Mouse (Mus musculus): ENCODE data around the gene Grap2. TPM values are rescaled to one million over a fixed set of nuclear protein-coding genes. Genes with fewer than 3 reads are reported as not detected.
"Not testable (repeated sequence)": the region's sequence is repeated elsewhere in the genome, so short reads cannot be mapped to it uniquely, and the experiment has no call there.

Gene Grap2
- polyA plus RNA-seq, 1 experiment from 2014 or later, result 19.1 TPM

- Histone ChIP-seq H3K27ac (ENCODE audit: low read depth, low read length) (no peak overlapping the region), H3K9me3 (ENCODE audit: control insufficient read depth, low read length) (no peaks in the 10 kb centered on the region), H3K9ac (ENCODE audit: low read depth, low read length) (no peak overlapping the region), H3K4me3 (ENCODE audit: low read depth, low read length) (no peak overlapping the region), H3K27me3 (replicated peaks; ENCODE audit: control insufficient read depth, insufficient read depth, low read length) (peaks cover 40% of the 10 kb centered on the region), H3K36me3 (ENCODE audit: control insufficient read depth, insufficient read depth, low read length) (no peaks in the 10 kb centered on the region), H3K4me1 (replicated peaks; ENCODE audit: control insufficient read depth, insufficient read depth, low read length) (no peaks in the 10 kb centered on the region), H3K4me2 (no peak overlapping the region)
- ATAC-seq (replicated peaks; ENCODE audit: low FRiP score) (no peak), DNase-seq (ENCODE audit: low spot score) (no peak)
- 62% methylated on average over 9 of the region's 9 CpGs for WGBS
Observed at GRCm38 (mm10) chr15:80572811-80573520, 572 bp downstream of the Grap2 start.

- Histone ChIP-seq H3K27me3 (replicated peaks; ENCODE audit: control insufficient read depth, insufficient read depth, low read length) (peaks cover 42% of the 10 kb centered on the region), H3K4me2 (no peak overlapping the region), H3K9me3 (ENCODE audit: control insufficient read depth, low read length) (no peaks in the 10 kb centered on the region), H3K4me1 (replicated peaks; ENCODE audit: control insufficient read depth, insufficient read depth, low read length) (no peaks in the 10 kb centered on the region), H3K36me3 (ENCODE audit: control insufficient read depth, insufficient read depth, low read length) (no peaks in the 10 kb centered on the region), H3K27ac (ENCODE audit: low read depth, low read length) (no peak overlapping the region), H3K9ac (ENCODE audit: low read depth, low read length) (no peak overlapping the region), H3K4me3 (ENCODE audit: low read depth, low read length) (no peak overlapping the region)
- ATAC-seq (replicated peaks; ENCODE audit: low FRiP score), result no peak
- WGBS, result 92% methylated on average over 17 of the region's 17 CpGs
- no peak for DNase-seq (ENCODE audit: low spot score)
Observed at GRCm38 (mm10) chr15:80574211-80575040, 2.0 kb downstream of the Grap2 start.

GRCm38 (mm10) chr15:80575817-80576370 lies 3.5 kb downstream of the Grap2 start:
- H3K4me1 ChIP-seq (replicated peaks; ENCODE audit: control insufficient read depth, insufficient read depth, low read length), result no peaks in the 10 kb centered on the region
- ATAC-seq (replicated peaks; ENCODE audit: low FRiP score), result no peak
- no peaks in the 10 kb centered on the region for H3K36me3 ChIP-seq (ENCODE audit: control insufficient read depth, insufficient read depth, low read length)
- H3K27me3 ChIP-seq (replicated peaks; ENCODE audit: control insufficient read depth, insufficient read depth, low read length), result peaks cover 42% of the 10 kb centered on the region
- no peak for DNase-seq (ENCODE audit: low spot score)
- no peaks in the 10 kb centered on the region for H3K9me3 ChIP-seq (ENCODE audit: control insufficient read depth, low read length)
- no peak overlapping the region for H3K4me3 ChIP-seq (ENCODE audit: low read depth, low read length)
- no peak overlapping the region for H3K4me2 ChIP-seq
- no peak overlapping the region for H3K27ac ChIP-seq (ENCODE audit: low read depth, low read length)
- 89% methylated on average over 13 of the region's 13 CpGs for WGBS
- H3K9ac ChIP-seq (ENCODE audit: low read depth, low read length), result no peak overlapping the region

- Histone ChIP-seq H3K9ac (ENCODE audit: low read depth, low read length) (no peak overlapping the region), H3K4me2 (no peak overlapping the region), H3K36me3 (ENCODE audit: control insufficient read depth, insufficient read depth, low read length) (no peaks in the 10 kb centered on the region), H3K9me3 (ENCODE audit: control insufficient read depth, low read length) (no peaks in the 10 kb centered on the region), H3K27me3 (replicated peaks; ENCODE audit: control insufficient read depth, insufficient read depth, low read length) (peaks cover 42% of the 10 kb centered on the region), H3K4me1 (replicated peaks; ENCODE audit: control insufficient read depth, insufficient read depth, low read length) (no peaks in the 10 kb centered on the region), H3K27ac (ENCODE audit: low read depth, low read length) (no peak overlapping the region), H3K4me3 (ENCODE audit: low read depth, low read length) (no peak overlapping the region)
- 74% methylated on average over 11 of the region's 11 CpGs for WGBS
- ATAC-seq (replicated peaks; ENCODE audit: low FRiP score) (no peak), DNase-seq (ENCODE audit: low spot score) (no peak)
Observed at GRCm38 (mm10) chr15:80576415-80576994, 4.1 kb downstream of the Grap2 start.

DNA sequence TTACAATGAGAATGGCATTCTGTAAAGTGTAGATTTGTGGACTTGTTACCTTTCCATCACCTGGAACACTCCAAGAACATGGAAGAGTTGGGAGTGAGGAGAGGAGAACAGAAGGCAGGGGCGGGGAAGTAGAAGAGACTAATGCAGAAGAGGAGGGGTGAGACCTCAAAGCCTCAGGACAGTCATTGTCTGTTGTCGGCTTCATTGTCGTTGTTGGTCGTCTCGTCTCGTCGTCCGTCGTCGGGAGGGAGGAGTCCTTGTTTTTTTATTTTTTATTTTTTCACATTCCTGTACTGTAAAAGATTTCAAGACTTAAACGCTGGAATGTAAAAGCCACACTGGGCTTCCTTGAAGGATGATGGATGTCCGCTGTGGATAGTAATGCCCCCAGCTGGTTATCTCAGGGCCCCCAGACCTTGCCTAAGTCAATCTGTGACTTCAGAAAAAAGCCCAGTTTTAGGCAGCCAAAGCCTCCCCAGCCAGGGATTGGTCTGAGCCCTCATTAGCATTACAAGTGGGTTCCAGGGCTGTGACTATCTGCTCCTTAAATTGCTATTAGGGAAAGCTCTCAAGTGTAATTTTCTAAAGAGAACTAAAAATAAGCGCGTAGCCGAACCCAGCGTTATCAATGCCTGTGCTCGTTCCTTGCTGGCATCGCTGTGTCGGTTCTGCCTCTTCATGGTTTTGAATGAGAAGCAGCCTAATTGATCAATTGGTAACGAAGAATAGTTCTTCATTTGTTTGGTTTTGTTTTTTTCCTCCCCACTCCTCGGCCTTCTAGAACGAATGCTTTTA lies 5.0 kb downstream of the Grap2 start:
- H3K27ac ChIP-seq (ENCODE audit: low read depth, low read length), result no peak overlapping the region
- no peak overlapping the region for H3K9ac ChIP-seq (ENCODE audit: low read depth, low read length)
- no peak overlapping the region for H3K4me3 ChIP-seq (ENCODE audit: low read depth, low read length)
- H3K9me3 ChIP-seq (ENCODE audit: control insufficient read depth, low read length), result no peaks in the 10 kb centered on the region
- WGBS, result 23% methylated on average over 22 of the region's 22 CpGs
- peaks cover 35% of the 10 kb centered on the region for H3K27me3 ChIP-seq (replicated peaks; ENCODE audit: control insufficient read depth, insufficient read depth, low read length)
- ATAC-seq (replicated peaks; ENCODE audit: low FRiP score) (no peak), DNase-seq (ENCODE audit: low spot score) (no peak)
- no peak overlapping the region for H3K4me2 ChIP-seq
- no peaks in the 10 kb centered on the region for H3K36me3 ChIP-seq (ENCODE audit: control insufficient read depth, insufficient read depth, low read length)
- no peaks in the 10 kb centered on the region for H3K4me1 ChIP-seq (replicated peaks; ENCODE audit: control insufficient read depth, insufficient read depth, low read length)

- 59% methylated on average over 3 of the region's 3 CpGs for WGBS
- Histone ChIP-seq H3K27me3 (replicated peaks; ENCODE audit: control insufficient read depth, insufficient read depth, low read length) (peaks cover 25% of the 10 kb centered on the region), H3K9ac (ENCODE audit: low read depth, low read length) (no peak overlapping the region)
Observed at GRCm38 (mm10) chr15:80579121-80579520, 6.7 kb downstream of the Grap2 start.

GRCm38 (mm10) chr15:80580585-80580984 lies 8.2 kb downstream of the Grap2 start:
- ATAC-seq (replicated peaks; ENCODE audit: low FRiP score), result not testable (repeated sequence)
- peaks cover 26% of the 10 kb centered on the region for H3K27me3 ChIP-seq (replicated peaks; ENCODE audit: control insufficient read depth, insufficient read depth, low read length)
- 83% methylated on average over 1 of the region's 1 CpGs for WGBS

More at GRCm38 (mm10) chr15:80579121-80579520, 6.7 kb downstream of the Grap2 start:
- Histone ChIP-seq H3K36me3 (ENCODE audit: control insufficient read depth, insufficient read depth, low read length) (no peaks in the 10 kb centered on the region), H3K4me3 (ENCODE audit: low read depth, low read length) (no peak overlapping the region), H3K4me1 (replicated peaks; ENCODE audit: control insufficient read depth, insufficient read depth, low read length) (peaks cover 5% of the 10 kb centered on the region), H3K9me3 (ENCODE audit: control insufficient read depth, low read length) (no peaks in the 10 kb centered on the region), H3K4me2 (no peak overlapping the region), H3K27ac (ENCODE audit: low read depth, low read length) (no peak overlapping the region)
- ATAC-seq (replicated peaks; ENCODE audit: low FRiP score), result no peak
- DNase-seq (ENCODE audit: low spot score), result no peak

More at GRCm38 (mm10) chr15:80580585-80580984, 8.2 kb downstream of the Grap2 start:
- not testable (repeated sequence) for H3K9ac ChIP-seq (ENCODE audit: low read depth, low read length); H3K4me1 ChIP-seq (replicated peaks; ENCODE audit: control insufficient read depth, insufficient read depth, low read length); DNase-seq (ENCODE audit: low spot score); H3K27ac ChIP-seq (ENCODE audit: low read depth, low read length); H3K4me2 ChIP-seq; H3K36me3 ChIP-seq (ENCODE audit: control insufficient read depth, insufficient read depth, low read length); H3K9me3 ChIP-seq (ENCODE audit: control insufficient read depth, low read length); H3K4me3 ChIP-seq (ENCODE audit: low read depth, low read length)
